Mouse (Mus musculus) Muller cell, postnatal 12 days (primary cell): ENCODE data around the gene Fam76b.
"Not testable (repeated sequence)": the region's sequence is repeated elsewhere in the genome, so short reads cannot be mapped to it uniquely, and the experiment has no call there.

Experiments used
- DNase-seq: peaks from one replicate; pipeline ENCODE4 v3.0.0-alpha.2; 2015; ENCODE audit errors: inconsistent ontology term

Gene Fam76b

GRCm38 (mm10) chr9:13827406-13828086 lies at the start of gene Fam76b:
TSS of gene Fam76b (plus strand) at chr9:13827716.
- peak; percentile 99 for DNase-seq

- no peak for DNase-seq
Measured at GRCm38 (mm10) chr9:13781985-13782384, 45.5 kb upstream of the Fam76b start.

GRCm38 (mm10) chr9:13790864-13791263 lies 36.7 kb upstream of the Fam76b start:
- not testable (repeated sequence) for DNase-seq

GRCm38 (mm10) chr9:13794302-13794701 lies 33.2 kb upstream of the Fam76b start:
- DNase-seq: no peak

GRCm38 (mm10) chr9:13794756-13795155 lies 32.8 kb upstream of the Fam76b start:
- DNase-seq: no peak

- no peak for DNase-seq
Measured at GRCm38 (mm10) chr9:13804480-13804879, 23.0 kb upstream of the Fam76b start.

- no peak for DNase-seq
Measured at GRCm38 (mm10) chr9:13806854-13807253, 20.7 kb upstream of the Fam76b start.

GRCm38 (mm10) chr9:13807657-13808056 lies 19.9 kb upstream of the Fam76b start:
- no peak for DNase-seq

- no peak for DNase-seq
Measured at GRCm38 (mm10) chr9:13809937-13810336, 17.6 kb upstream of the Fam76b start.

GRCm38 (mm10) chr9:13818369-13818768 lies 9.1 kb upstream of the Fam76b start:
- no peak for DNase-seq

- DNase-seq: no peak
Measured at GRCm38 (mm10) chr9:13820774-13821173, 6.7 kb upstream of the Fam76b start.

- DNase-seq: no peak
Measured at GRCm38 (mm10) chr9:13825896-13826295, 1.6 kb upstream of the Fam76b start.

GRCm38 (mm10) chr9:13826391-13826805 lies 1.1 kb upstream of the Fam76b start:
- DNase-seq: no peak

- peak; percentile 98 for DNase-seq
Measured at GRCm38 (mm10) chr9:13826832-13827405, 597 bp upstream of the Fam76b start, which contains the start of gene Cep57. TSS of gene Cep57 (minus strand) at chr9:13827107.

- peak; percentile 78 for DNase-seq
Measured at GRCm38 (mm10) chr9:13828087-13828441, 548 bp downstream of the Fam76b start.

- DNase-seq: no peak
Measured at GRCm38 (mm10) chr9:13835256-13835655, 7.7 kb downstream of the Fam76b start.

- DNase-seq: no peak
Measured at GRCm38 (mm10) chr9:13836726-13837125, 9.2 kb downstream of the Fam76b start.

GRCm38 (mm10) chr9:13847591-13847990 lies 20.1 kb downstream of the Fam76b start:
- DNase-seq: no peak

GRCm38 (mm10) chr9:13848481-13849480 lies 21.3 kb downstream of the Fam76b start:
- peak; percentile 27 for DNase-seq

- DNase-seq: no peak
Measured at GRCm38 (mm10) chr9:13853876-13854275, 26.4 kb downstream of the Fam76b start.

GRCm38 (mm10) chr9:13856247-13856646 lies 28.7 kb downstream of the Fam76b start:
- DNase-seq: no peak

GRCm38 (mm10) chr9:13856777-13857176 lies 29.3 kb downstream of the Fam76b start:
- DNase-seq: no peak
